Mouse (Mus musculus) liver, postnatal 0 days (tissue): ENCODE results near the gene Fads3.

ENCODE experiments used
- CTCF ChIP-seq: sonication (generic); IDR thresholded peaks from 2 replicates; pipeline ENCODE4 v1.5.1; 2016; ENCODE audit warnings: antibody characterized with exemption, low read depth
- EP300 ChIP-seq: IDR thresholded peaks from 2 replicates; pipeline ENCODE4 v1.6.1; 2016; ENCODE audit warnings: antibody characterized with exemption, low read depth, mild to moderate bottlenecking

DNA sequence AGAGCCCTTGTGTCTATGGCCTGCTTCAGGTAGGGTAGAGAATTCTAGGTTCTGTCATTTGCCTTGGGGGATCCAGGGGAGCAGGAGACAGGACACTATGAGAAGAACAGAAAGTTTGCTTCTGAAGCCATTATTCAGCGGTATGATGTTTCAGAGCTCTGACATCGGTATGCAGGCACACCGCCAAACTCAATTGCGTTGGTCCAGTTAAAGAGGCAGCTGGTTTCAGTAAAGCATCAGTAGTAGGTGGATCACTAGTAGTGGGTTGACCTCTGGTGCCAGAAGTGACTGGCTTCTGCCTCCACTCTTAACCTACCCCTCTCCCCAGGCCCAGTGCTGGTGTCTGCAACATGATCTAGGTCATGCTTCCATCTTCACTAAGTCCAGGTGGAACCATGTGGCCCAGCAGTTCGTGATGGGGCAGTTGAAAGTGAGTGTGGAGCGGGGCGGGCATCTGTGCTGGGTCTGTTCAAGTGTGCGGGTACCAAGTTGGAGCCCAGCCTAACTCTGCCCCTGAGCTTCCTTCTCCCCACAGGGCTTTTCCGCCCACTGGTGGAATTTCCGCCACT is 12.4 kb downstream of the Fads3 start:
- no peak for TF ChIP-seq CTCF
- TF ChIP-seq EP300: no peak
